Mouse (Mus musculus): ENCODE measurements around the gene F2rl2. TPM values are rescaled to one million over a fixed set of nuclear protein-coding genes. Genes with fewer than 3 reads are reported as not detected.

F2rl2 gene
- polyA plus RNA-seq, 1 experiment from 2014 or later: 13.0 TPM

DNA sequence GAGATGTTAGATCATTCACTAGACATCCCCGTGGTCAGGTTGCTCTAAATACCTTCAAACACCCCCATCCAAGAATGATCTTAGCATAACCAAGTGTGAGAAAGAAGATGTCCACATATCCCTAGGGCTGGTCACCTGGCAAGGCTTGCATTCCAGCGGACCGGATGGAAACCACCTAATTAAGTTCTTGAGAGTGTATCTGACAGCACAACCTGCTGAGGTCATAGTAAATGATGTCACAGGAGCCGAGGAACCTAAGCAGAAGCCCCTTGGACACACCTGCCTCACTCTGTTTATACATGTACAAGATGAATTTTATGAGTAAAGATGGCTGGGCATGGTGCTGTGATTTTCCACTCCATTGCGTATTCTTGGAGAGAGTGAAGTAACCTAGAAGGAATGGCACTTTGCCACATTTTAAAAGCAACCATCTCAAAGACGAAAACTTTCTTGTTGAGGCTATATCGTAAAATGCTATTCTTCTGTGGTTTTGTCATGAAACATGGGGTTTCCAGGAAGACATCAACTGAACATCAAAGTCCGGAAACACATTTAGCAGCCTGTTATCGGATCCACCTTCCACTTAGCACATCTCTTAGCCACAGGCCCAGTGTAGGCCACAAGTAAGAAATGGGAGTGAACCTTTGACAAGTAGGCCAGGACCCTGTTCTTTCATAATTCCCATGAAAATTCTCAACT is 16.1 kb downstream of the F2rl2 start:
- Histone ChIP-seq H3K4me3 (ENCODE audit: low read depth, low read length) (no peak overlapping the region), H3K36me3 (replicated peaks; ENCODE audit: insufficient read depth, low read length) (peaks cover 34% of the 10 kb centered on the region), H3K9me3 (ENCODE audit: low read length) (no peaks in the 10 kb centered on the region), H3K27ac (ENCODE audit: low read depth) (no peak overlapping the region), H3K4me2 (ENCODE audit: low read depth, low read length) (no peak overlapping the region), H3K4me1 (ENCODE audit: insufficient read depth) (no peaks in the 10 kb centered on the region), H3K27me3 (ENCODE audit: insufficient read depth, low read length) (no peaks in the 10 kb centered on the region), H3K9ac (replicated peaks) (no peak overlapping the region)
- TF ChIP-seq CTCF (IDR thresholded peaks at IDR 0.05; ENCODE audit: low read depth) (no peak), EP300 (IDR thresholded peaks at IDR 0.05; ENCODE audit: low read depth) (peak; percentile 66)
- no peak for ATAC-seq
- no peak for DNase-seq
- WGBS (ENCODE audit: insufficient replicate concordance): 73% methylated on average over 9 of the region's 9 CpGs

DNA sequence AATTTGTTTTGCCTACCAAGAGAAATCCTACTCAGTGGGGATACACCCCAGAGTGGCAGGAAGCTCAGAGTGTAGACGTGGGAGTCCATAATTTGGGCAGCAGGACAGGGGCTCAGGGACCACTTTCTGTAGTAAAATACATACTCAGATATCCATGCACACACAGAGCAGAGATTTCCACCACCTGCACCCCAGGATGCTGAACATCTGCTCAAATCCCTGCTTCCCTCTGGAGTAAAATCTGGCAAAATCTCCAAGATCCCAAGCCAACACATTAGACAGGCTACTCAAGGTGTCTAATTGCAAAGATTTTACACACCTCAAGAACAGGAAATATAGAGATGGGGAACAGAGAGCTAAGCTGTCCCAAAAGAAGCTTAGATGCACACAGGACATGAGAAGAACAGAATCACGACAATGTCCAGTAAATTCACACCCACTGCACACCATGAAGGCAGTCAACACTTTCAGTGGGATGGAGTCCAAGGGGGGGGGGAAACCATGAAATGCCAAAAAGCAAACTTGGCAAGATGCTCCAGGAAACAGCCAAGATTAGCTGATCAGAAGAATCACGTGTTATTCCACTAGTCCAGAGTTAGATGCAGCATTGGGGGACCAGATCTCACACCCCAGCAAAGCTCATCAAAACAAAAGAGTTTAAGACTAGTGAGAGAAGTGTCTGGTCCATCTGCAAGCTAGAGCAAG is 17.8 kb downstream of the F2rl2 start:
- no peak overlapping the region for H3K27ac ChIP-seq (ENCODE audit: low read depth)
- no peak overlapping the region for H3K4me2 ChIP-seq (ENCODE audit: low read depth, low read length)
- no peak overlapping the region for H3K4me3 ChIP-seq (ENCODE audit: low read depth, low read length)
- peaks cover 35% of the 10 kb centered on the region for H3K36me3 ChIP-seq (replicated peaks; ENCODE audit: insufficient read depth, low read length)
- H3K27me3 ChIP-seq (ENCODE audit: insufficient read depth, low read length): no peaks in the 10 kb centered on the region
- DNase-seq (no peak), ATAC-seq (no peak)
- TF ChIP-seq CTCF (IDR thresholded peaks at IDR 0.05; ENCODE audit: low read depth): no peak
- TF ChIP-seq EP300 (IDR thresholded peaks at IDR 0.05; ENCODE audit: low read depth): no peak
- whole genome bisulfite sequencing (ENCODE audit: insufficient replicate concordance): 75% methylated on average over 3 of the region's 3 CpGs
- H3K9me3 ChIP-seq (ENCODE audit: low read length): no peaks in the 10 kb centered on the region
- H3K4me1 ChIP-seq (ENCODE audit: insufficient read depth): no peaks in the 10 kb centered on the region
- H3K9ac ChIP-seq (replicated peaks): no peak overlapping the region

DNA sequence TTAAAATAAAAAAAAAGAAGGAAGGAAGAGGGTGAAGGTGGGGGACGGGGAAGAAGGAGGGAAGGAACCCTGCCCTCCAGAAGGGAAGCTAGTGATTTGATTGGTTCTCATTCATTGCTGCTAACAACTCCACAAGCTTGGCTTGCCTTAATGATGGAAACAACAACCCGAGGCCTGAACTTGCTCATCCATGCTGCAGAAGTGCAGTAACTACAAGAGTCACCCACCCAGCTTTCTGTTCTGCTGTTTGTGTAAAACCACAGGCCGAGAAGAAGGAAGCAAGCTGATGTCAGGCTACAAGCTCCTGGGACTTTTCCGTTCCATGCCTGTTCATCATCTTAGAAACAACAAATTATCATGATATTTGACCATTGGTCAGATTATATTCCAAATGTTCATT is 18.7 kb downstream of the F2rl2 start:
- ATAC-seq (no peak), DNase-seq (no peak)
- Histone ChIP-seq H3K4me3 (ENCODE audit: low read depth, low read length) (no peak overlapping the region), H3K4me2 (ENCODE audit: low read depth, low read length) (no peak overlapping the region), H3K27me3 (ENCODE audit: insufficient read depth, low read length) (no peaks in the 10 kb centered on the region), H3K9me3 (ENCODE audit: low read length) (no peaks in the 10 kb centered on the region), H3K36me3 (replicated peaks; ENCODE audit: insufficient read depth, low read length) (peaks cover 38% of the 10 kb centered on the region), H3K27ac (ENCODE audit: low read depth) (no peak overlapping the region), H3K4me1 (ENCODE audit: insufficient read depth) (no peaks in the 10 kb centered on the region), H3K9ac (replicated peaks) (no peak overlapping the region)
- no peak for TF ChIP-seq CTCF (IDR thresholded peaks at IDR 0.05; ENCODE audit: low read depth)
- TF ChIP-seq EP300 (IDR thresholded peaks at IDR 0.05; ENCODE audit: low read depth): no peak
- 53% methylated on average over 4 of the region's 4 CpGs for WGBS (ENCODE audit: insufficient replicate concordance)

DNA sequence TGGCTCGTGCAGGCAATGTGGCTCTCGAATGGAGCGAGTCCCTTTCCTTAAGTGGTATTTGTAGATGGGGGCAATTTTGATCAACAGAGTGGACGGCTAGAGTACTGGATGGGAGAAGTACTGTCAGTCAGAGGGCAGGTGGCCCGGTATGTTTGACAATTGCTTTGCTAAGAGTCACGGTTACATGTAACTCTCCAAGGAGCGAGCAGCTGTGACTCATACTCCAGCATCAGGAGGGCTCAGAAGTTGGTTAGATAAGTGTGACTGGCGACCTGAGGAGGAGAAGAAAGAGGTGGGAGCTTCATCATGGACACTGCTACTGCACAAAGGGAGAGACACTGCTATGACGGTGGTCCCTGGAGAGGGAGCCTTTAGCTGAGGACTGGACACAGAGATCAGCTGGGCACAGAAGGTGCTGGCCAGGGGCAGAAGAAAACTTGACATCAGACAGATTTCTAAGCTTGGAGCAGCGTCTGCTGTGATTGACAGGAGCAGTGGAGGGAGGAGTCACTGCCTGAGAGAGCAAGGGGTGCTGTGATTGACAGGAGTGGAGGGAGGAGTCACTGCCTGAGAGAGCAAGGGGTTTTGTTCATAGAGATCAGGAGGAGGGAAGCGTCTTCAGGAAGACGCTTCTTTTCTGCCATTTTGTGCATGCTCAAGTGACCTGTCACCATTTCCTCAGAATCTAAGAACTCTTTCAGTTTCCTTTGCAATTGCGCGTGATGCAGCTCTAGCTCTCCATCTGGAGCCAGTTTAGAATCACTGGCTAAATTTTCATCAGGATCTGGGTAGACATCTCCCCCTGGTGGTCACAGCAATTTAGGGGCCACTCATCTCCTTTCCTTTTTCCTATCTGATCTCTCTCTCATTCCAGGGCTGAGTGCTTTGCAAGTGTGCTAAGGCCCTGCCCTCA is 22.9 kb downstream of the F2rl2 start:
- H3K4me3 ChIP-seq (ENCODE audit: low read depth, low read length): no peak overlapping the region

DNA sequence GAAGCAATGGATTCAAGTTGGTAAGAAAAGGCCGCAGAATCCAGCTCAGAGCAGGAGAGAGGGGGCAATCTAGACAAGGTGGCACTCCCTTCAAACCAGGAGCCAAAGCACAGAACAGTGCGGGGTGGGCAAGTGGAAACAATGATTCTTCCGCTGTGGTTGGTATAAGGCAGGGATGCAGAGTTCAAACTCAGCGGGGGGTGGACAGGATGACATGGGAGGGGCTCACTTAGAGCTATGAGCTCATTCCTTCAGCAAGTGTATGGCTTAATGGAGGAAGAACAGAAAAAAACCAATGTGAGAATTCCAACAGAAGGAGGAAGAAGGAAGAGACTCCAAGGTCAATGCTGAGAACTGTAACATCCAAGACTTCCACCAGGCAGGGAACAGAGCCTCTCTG is 33.8 kb downstream of the F2rl2 start:
- no peak for ATAC-seq
- Histone ChIP-seq H3K27ac (ENCODE audit: low read depth) (no peak overlapping the region), H3K4me1 (ENCODE audit: insufficient read depth) (no peaks in the 10 kb centered on the region), H3K36me3 (replicated peaks; ENCODE audit: insufficient read depth, low read length) (peaks cover 23% of the 10 kb centered on the region), H3K4me2 (ENCODE audit: low read depth, low read length) (no peak overlapping the region), H3K9me3 (ENCODE audit: low read length) (no peaks in the 10 kb centered on the region), H3K27me3 (ENCODE audit: insufficient read depth, low read length) (no peaks in the 10 kb centered on the region), H3K4me3 (ENCODE audit: low read depth, low read length) (no peak overlapping the region), H3K9ac (replicated peaks) (no peak overlapping the region)
- DNase-seq: no peak
- TF ChIP-seq EP300 (IDR thresholded peaks at IDR 0.05; ENCODE audit: low read depth): no peak
- 91% methylated on average over 4 of the region's 4 CpGs for WGBS (ENCODE audit: insufficient replicate concordance)

More for the DNA sequence above, 22.9 kb downstream of the F2rl2 start:
- ATAC-seq (peak; percentile 74), DNase-seq (peak; percentile 75)
- H3K4me1 ChIP-seq (ENCODE audit: insufficient read depth): no peaks in the 10 kb centered on the region
- H3K9me3 ChIP-seq (ENCODE audit: low read length): no peaks in the 10 kb centered on the region
- H3K9ac ChIP-seq (replicated peaks): 0 out of 2 replicates have a peak overlapping the region, but pooled peaks have one; percentile 13
- peak overlapping the region; percentile 15; the same call in 1 of the 2 replicates for H3K4me2 ChIP-seq (ENCODE audit: low read depth, low read length)
- no peaks in the 10 kb centered on the region for H3K27me3 ChIP-seq (ENCODE audit: insufficient read depth, low read length)
- 59% methylated on average over 14 of the region's 14 CpGs for WGBS (ENCODE audit: insufficient replicate concordance)
- TF ChIP-seq CTCF (IDR thresholded peaks at IDR 0.05; ENCODE audit: low read depth): peak; percentile 92
- TF ChIP-seq EP300 (IDR thresholded peaks at IDR 0.05; ENCODE audit: low read depth): no peak; the same call in 1 of the 2 replicates
- no peak overlapping the region for H3K27ac ChIP-seq (ENCODE audit: low read depth)
- peaks cover 42% of the 10 kb centered on the region for H3K36me3 ChIP-seq (replicated peaks; ENCODE audit: insufficient read depth, low read length)

DNA sequence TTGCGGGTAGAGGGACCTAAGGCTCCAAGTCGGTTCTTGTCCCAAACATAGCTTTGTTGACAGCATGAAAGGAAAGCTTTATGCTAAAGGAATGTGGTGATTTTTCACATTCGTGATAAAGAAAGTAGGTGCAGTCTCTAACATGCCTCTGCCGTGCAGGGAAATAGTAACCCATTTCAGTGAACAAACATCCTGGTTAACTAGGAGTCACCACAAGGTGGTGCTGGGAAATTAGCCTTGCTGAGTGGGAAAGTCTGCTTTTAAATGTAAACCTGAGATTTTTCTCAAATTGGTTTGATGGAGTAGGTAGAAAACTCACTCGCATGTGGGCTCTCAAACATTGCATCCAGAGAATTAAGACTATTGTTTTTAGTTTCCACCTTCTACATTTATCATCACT is 43.0 kb downstream of the F2rl2 start:
- H3K4me3 ChIP-seq (ENCODE audit: low read depth, low read length): no peak overlapping the region
- H3K27ac ChIP-seq (ENCODE audit: low read depth): no peak overlapping the region
- TF ChIP-seq EP300 (IDR thresholded peaks at IDR 0.05; ENCODE audit: low read depth) (no peak), CTCF (IDR thresholded peaks at IDR 0.05; ENCODE audit: low read depth) (peak; percentile 49; the same call in 1 of the 2 replicates)
- H3K27me3 ChIP-seq (ENCODE audit: insufficient read depth, low read length): no peaks in the 10 kb centered on the region
- DNase-seq (no peak), ATAC-seq (no peak)
- 73% methylated on average over 5 of the region's 5 CpGs for WGBS (ENCODE audit: insufficient replicate concordance)
- H3K4me1 ChIP-seq (ENCODE audit: insufficient read depth): no peaks in the 10 kb centered on the region
- H3K36me3 ChIP-seq (replicated peaks; ENCODE audit: insufficient read depth, low read length): 0 out of 2 replicates have a peak, but pooled peaks cover 5% of the 10 kb centered on the region
- no peak overlapping the region for H3K9ac ChIP-seq (replicated peaks)
- H3K4me2 ChIP-seq (ENCODE audit: low read depth, low read length): no peak overlapping the region
- H3K9me3 ChIP-seq (ENCODE audit: low read length): no peaks in the 10 kb centered on the region

Data from liver, postnatal 0 days (tissue).